Mouse (Mus musculus) retina, postnatal 7 days (tissue): Measurements from ENCODE around the gene Pth2.
A peak's percentile ranks its signal among the peaks of the same experiment; 100 is the strongest.
"Not testable (repeated sequence)": the region's sequence is repeated elsewhere in the genome, so short reads cannot be mapped to it uniquely, and the experiment has no call there.

Experiments
- DNase-seq: peaks from one replicate; pipeline ENCODE4 v3.0.0-alpha.2; 2012; ENCODE audit warnings: low read depth, low spot score

Gene Pth2

DNA sequence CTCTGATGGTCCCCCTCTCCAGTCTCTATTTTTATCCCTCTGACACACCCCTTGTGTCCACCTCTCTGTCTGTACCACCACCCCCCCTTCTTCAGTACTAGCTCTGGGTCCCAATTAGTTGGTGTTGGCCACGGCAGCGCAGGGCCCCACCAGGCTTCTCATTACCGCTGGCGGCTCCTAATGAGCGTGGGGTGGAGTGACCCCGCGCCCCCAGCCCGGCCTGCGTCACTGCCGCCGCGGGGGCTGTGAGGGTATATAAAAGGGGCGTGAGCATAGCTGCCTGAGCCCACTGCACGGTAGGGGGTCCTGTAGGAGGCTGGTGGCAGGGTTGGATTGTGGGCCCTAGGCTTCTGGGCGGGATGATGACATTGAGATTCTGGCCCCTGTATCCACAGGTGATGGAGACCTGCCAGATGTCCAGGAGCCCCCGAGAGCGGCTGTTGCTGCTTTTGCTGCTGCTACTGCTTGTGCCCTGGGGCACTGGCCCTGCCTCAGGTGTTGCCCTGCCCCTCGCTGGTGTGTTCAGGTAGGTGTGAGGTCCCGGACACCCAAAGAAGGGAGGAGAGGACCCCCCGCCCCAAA is at the start of gene Pth2:
Gene Pth2, plus strand, starts transcription at position 100 of the 582 bp plus-strand sequence.
- DNase-seq = no peak

DNA sequence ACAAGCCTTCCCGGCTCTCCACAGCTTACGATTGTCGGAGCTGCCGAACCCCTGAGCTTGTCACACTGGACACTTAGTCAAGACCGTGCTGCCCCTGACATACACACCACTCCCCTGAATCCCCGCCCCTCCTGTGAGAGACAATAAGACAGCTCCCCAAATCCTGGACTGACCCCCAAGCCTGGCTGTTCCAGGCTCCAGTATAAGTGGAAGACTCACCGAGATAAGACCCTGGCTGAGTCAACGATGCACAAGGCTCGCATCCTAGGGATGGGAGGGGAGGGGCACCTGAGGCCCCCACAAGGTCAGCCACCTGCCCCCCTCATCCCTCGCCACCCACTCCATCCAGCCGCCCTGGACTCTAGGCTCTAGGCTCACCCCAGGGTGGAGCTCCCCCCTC is 48.9 kb upstream of the Pth2 start:
- DNase-seq = no peak

DNA sequence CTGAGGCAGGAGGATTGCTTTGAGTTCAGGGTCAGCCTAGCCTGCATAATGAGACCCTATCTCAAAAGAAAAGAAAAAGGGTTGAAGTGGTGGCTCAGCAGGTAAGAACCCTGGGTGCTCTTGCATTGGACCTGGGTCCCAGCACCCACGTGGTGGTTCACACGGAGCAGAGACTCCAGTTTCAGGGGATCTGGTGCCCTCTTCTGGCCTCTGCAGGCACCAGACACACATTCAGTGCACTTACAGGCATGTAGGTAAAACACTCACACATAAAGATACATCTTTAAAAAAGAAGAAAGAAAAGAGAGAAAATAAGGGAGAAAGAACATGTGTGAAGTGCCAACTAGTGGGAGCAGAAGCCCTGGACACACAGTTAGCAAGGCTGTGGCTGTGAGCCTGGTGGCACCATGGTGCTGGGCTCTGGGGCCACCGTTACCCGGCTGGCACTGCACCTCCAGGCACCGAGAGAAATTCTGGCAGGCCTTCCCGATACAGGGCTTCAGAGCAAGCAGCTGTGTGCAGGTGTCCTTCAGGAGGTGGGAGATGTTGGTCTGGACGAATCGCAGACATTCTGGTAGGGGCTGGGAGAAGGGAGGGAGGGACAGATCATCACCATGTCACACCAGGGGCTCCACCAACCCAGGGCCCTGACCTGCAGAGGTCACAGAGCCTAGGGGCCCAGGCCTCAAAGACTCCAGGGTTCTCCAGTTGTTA is 47.2 kb upstream of the Pth2 start:
- no peak for DNase-seq

DNA sequence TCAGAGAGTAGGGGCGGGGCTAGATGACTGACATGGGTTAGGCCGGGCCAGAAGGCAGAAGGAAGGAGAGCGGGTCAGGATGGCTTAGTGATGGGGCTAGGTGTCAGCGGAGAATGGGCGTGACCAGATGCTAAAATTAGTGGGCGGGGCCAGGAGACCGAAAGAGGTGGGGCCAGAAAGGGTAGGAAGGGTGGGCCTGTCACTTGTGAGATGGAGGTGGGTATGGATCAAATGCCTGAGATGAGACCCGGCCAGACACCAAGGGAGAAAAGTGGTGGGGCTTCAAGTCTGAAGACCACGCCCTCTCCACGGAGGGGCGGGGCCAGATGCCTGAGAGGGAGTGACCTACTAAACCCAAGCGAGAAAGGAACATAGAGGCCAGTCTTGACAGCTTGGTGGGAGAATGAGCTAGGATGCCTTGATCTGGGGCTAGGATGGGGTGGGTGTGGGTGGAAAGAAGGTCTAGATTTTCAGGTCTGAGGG is 46.2 kb upstream of the Pth2 start:
- DNase-seq = no peak

DNA sequence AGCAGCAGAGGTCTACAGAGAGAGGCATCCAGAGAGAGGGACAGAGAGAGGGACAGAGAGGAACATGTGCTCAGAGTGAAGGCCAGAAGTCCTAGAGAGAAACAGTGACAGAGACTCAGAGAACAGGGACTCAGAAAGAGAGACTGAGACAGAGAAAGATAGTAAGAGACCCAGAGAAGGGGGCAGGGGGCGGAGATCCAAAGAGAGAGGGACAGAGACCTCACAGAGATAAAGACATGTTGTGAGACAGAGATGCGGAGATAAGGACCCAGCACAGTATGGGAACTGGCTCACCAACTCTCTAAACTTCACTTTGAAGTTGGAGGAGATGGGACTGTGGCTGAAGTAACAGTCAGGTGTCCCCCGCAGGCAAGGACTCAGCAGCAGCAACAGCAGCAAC is 45.4 kb upstream of the Pth2 start:
- DNase-seq = no peak

DNA sequence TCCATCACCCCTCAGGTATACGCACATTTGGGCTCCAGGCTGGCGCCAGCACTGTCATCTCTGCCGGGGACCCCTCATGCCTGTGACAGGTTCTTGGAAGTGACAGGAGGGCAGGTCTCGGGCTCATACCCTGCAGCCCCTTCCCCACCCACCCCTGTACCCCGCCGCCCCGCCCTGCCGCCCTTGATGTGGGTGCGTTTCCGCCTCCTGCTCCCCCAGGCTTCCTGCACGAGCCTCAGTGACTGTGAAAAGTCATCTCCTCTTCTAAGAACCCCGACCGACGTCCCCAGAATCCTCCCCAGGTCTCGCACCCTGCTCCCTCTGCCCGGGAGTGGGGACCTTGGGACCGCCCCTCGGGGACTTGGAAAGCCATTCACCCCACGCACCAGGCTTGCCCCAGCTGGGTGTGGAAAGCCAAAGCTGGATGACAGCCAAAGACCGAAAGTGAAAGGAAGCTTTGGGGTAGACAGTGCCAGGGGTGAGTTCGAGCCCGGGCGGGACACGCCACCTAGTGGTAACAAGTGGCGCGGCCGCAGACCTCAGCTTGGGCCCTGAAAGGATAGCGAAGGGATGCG is 44.7 kb upstream of the Pth2 start, which contains the start of the genes Gm45713 and Flt3l:
Gene Gm45713, minus strand, starts transcription at position 239 of the 575 bp plus-strand sequence.
Gene Flt3l, minus strand, starts transcription at position 440 of the 575 bp plus-strand sequence.
- DNase-seq = peak; percentile 84

DNA sequence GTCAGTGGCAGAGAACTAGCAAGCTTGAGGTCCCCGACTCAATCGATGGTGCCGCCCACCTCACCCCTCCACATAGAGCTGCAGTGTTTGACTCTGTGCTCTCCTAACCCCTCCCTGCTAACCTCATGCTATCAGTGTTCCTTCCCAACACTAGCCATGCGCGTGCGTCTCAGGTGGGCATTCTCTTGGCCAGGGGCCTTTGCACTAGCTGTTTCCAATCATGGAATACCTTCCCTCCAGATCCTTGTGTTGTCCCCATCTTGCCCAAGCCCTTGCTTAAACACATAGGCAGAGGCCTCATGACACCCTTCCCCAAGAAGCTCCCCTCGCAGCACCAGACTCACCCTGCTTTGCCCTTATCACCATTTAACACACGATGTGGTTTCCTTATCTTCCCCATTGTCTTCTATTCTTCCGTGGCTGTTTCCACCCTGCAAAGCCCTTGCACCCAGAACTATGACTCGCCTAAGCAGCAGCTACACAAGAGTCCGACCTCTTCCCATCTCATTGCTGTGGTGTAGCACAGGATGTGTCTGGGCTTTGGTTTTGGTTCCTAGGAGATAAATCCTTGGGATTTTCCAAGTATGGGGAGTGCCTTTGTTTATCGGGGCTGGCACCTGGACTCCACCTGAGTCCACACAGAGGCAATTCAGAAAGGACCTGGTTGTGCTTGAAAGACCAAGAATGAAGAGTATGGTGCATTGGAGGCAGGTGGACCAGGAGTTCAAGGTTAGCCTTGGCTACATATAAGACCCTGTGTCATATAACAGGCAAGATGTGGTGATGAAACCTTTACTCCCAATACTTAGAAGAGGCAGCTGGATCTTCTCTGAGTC is 43.4 kb upstream of the Pth2 start:
- no peak for DNase-seq

DNA sequence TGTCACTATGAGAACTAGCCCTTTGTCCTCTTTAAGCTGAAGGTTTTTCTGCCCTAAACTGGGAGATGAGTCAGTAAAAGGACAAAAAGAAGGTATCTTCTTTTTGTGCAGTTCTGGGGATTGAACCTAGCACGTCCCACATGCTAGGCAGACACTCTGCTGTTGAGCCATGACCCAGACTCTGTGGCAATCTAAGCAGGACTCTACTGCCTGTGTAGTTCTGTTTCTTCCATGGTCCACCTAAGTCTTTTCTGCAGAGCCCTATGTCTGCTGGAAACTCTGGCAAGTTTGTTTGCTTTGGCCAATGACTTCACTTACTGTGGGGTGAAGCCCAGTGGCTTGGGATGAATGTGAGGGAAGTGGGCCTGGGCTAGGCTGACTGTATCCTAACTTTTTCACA is 42.4 kb upstream of the Pth2 start:
- DNase-seq = no peak

DNA sequence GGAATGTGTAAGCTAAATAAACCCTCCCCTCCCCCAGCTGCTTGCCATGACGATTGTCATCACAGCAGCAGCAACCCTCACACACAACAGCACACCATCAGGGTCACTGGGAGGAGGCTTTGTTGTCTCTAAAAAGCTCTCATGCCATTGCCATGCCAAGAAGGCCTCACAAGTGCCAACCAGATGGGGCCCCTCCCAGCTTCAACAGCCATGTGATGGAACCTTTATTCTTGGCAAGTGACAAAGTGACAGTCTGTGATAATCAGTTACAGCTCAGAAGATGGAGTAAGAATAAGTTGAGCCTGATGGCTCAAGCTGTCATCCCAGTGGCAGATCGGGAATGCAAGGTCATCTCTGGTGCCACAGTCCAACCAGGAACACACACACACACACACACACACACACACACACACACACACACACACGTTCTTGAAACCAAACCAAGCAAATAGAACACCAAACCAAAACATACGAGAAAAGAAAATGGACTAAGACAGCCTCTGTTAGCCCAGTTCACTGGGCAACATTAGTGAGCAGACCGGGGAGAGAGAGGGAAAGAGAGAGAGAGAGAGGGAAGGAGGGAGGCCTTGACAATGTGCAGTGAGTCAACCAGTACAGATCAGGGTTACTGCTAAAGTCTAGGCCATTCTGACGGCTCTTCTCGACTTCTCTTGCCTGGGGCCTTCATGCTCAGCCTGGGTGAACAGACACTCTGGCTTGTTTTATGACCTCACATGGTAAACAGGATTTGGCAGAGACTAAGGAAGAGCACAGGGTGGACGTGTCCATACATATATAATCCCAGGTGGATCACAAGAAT is 40.7 kb upstream of the Pth2 start:
- no peak for DNase-seq

DNA sequence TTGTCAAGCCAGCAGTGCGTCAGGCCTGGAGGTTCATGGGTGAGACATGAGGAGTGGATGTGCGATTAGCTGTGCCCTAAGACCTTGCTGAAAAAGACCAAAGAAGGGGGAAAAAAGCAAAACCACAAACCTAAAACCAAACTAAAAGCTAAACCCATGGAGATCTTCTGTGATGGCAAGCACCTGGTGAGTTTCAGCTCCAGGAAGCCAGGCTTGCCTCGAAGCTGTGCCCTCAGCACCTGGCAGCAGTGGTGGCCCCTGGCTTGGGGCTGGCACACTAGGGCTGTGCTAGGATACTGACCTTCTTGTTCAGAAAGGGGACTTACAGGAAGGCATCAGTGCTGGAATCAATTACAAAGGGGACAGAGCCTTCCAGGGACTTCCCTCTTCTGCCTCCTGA is 39.5 kb upstream of the Pth2 start:
- no peak for DNase-seq

DNA sequence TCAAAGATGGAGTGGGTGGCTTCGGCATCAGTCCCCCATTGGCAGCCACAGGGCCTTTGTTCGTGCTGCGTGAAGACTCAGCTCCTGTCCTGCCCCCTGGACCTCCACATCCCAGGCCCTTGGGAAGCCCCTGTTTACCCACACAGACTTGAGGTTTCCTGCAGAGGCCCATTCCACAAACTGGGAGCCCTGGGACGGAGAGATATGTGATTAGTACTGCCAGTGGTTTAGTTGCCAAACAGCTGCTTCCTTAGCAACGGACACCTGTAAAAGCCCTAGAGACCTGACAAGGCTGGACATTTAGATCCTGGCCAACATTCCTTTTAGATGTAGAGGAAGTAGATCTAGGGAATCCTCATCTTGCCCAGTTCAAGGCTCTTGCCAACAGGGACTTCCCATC is 38.9 kb upstream of the Pth2 start:
- DNase-seq = no peak

DNA sequence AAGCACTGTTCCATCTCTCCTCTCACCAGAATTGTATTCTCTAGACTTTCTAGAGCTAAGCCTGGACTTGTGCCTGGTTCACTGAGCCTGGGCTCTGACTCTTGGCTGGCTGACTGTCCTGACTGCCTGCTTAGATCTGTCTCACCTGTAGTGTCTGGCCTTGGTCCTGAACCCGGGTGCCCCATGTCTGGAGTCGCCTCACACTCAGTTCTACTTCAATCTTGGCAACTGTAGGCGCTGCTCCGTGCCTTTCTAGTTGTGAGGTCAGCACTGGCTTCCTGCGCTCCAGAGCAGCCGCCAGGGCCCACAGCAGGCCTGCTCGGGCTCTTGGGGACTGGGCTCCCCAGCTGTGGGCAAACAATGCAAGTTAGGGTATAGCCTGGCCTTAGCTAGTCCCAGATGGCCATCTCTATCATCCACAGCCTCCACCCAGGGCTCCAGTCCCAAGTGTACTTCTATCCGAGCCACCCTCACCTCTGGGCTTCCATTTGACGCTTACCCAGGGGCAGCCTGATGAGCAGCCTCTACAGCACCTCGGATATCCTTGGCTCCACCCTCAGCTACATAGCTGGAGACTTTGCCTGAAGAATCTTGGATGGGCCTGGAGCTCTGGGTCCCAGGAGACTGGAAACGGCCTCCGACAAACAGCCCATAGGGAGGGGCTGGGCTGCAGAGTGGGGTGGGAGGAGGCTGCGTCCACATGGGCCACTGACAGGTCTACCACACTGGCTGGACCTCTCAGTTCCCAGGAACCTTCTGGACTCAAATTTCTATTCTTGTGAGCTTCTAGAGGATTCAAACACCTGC is 36.2 kb upstream of the Pth2 start:
- DNase-seq = no peak

DNA sequence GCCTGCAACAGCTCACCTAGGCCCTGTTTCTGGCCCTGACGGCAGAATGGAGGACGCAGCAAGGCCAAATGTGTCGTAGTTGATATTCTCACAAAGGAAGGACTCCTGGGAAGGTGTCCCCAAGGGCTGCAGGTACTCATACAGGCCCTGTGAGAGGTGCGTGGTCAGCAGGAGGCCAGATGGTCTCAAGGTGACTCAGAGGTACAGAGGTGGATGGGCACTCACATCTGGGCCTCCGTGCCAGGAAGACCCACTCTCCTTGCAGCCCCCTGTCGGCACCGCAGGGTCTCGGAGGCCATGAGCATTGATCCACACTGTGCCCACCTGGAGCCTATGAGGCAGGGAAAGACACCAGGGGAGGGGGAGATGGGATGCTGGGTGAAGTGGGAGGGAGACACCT is 35.3 kb upstream of the Pth2 start:
- no peak for DNase-seq

DNA sequence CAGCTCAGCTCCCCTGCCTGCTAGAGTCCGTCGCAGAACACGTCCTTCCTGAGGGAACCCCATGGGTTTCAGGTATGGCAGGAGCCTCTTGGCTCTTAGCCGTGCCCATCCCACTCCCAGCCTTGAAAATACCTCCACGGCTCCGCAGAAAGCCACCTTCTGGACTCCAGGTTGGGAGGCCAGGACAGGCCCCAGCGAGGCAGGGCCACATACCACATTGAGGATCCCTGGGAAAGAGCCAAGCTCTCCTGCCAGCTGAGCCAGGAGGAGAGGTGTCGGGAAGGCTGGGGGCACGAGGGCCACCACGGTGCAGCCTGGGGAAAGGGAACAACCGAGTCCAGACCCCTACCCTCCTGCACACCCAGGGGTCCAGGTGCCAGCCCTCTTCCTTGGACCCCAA is 33.5 kb upstream of the Pth2 start:
- no peak for DNase-seq

DNA sequence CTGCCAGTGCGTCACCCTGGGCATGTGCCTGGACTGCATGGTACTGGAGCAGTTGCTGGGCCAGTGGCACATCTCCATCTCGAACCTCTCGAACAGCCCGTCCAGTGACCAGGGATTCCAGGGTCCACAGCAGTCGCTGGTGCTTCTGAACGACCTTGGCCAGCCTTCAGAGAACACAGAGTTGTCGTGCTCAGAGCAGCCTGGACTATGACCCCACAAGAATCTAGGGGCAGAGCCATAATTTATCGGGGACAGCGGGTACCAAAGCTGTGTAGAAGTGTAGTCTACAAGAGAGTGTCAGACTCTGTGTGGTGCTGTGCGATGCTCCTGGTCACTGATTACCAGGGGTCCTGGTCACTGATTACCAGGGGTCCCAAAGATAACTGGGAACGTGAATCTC is 32.9 kb upstream of the Pth2 start:
- DNase-seq = no peak

DNA sequence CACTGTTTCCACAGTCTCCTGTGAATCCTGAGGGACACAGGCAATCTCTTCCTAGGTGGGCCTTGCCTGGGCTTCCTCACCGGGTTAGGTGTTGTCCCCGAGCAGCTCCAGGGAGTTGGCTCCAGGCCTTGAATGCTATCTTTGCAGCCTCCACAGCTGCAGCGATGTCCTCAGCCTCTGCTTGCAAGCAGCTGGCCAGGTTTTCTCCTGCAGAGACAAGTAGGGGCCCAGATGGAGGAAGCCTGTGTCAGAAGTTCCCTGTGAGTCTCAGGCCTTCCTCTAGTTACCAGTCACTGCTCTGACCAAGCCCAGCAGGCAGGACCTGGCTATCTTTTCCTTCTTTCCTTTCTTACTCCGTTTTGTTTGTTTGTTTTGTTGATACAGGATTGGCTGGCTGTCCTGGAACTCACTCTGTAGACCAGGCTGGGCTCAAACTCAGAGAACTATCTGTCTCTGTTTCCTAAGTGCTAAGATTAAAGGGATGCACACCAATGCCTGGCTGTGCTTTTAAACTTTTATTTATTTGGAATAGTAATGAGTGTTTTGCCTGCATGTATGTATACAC is 32.2 kb upstream of the Pth2 start:
- DNase-seq = no peak

DNA sequence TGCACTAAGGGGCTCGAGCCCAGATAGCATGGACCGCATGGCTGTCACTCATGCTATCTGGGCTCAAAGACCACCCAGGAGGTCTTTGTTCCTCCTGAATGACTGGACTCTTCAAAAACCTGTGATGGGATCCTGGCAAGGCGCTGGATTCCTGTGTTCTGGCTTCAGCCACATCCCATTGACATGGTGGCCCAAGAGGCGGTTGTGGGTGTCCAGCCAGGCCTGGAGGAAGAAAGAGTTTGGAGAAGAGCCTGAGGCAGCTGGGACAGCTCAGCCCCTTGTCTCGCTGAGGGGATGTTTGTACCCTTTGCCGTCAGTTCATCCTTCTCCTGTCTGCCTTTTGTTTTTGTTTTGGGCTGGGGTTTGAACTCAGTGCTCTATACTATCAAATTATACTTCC is 31.2 kb upstream of the Pth2 start:
- no peak for DNase-seq

DNA sequence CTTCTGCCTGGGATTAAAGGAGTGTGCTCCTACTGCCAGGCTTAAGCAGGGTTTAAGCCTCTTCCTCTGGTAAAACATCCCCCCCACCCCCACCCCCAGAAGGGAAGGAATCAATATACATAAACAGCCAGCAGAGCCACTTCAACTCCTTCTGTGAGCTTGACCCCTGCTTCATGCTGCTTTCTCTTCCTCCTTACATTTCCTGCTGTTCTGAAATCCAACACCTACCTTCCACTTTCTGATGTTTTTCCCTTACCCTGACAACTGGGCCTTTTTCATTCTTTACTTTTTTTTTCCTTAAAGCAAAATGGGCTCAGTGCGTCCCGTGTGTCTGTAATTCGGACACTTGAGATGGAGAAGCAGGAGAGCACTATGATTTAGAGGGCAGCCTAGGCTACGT is 30.5 kb upstream of the Pth2 start:
- DNase-seq = no peak

DNA sequence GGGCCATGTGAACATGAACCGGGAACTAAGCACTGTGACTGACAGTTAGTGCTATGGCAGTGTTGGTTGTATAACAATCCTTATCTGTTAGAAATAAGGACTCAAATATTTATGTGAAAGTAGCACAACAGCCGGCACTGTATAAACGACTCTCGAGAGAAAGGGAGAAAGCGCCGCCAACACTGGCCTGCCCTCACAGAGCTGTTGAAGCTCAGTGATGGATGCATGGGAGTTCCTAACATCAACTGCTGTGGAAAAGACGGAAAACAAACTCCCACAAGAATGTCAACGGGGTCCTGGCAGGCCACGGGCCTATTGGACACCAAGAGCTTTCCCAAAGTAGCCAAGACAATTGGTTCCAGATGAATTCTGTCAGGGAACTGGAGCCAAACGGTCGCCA is 29.5 kb upstream of the Pth2 start:
- DNase-seq = no peak

DNA sequence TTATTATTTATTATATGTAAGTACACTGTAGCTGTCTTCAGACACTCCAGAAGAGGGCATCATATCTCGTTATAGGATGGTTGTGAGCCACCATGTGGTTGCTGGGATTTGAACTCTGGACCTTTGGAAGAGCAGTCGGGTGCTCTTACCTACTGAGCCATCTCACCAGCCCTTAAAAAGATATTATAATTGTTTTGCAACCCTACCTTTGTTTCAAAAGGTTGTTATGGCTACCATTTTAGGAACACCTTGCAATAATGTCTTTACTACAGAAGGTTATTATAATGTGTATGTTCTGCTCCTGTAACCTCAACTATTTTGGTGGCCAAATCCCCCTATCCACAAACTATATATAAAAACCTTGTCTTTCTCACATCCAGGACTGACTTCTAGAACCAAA is 27.7 kb upstream of the Pth2 start:
- DNase-seq = not testable (repeated sequence)
